Mouse (Mus musculus) liver, embryonic 14.5 days (tissue): ENCODE results near the gene Olfr69.
A peak's percentile ranks its signal among the peaks of the same experiment; 100 is the strongest.
"Not testable (repeated sequence)": the region's sequence is repeated elsewhere in the genome, so short reads cannot be mapped to it uniquely, and the experiment has no call there.

ENCODE experiments used
- CTCF ChIP-seq: IDR thresholded peaks from 2 replicates; pipeline ENCODE4 v1.5.1; 2016; ENCODE audit warnings: antibody characterized with exemption, low read depth, control low read depth
- EP300 ChIP-seq: IDR thresholded peaks from 2 replicates; pipeline ENCODE4 v1.6.1; 2016; ENCODE audit warnings: antibody characterized with exemption, low read depth

DNA sequence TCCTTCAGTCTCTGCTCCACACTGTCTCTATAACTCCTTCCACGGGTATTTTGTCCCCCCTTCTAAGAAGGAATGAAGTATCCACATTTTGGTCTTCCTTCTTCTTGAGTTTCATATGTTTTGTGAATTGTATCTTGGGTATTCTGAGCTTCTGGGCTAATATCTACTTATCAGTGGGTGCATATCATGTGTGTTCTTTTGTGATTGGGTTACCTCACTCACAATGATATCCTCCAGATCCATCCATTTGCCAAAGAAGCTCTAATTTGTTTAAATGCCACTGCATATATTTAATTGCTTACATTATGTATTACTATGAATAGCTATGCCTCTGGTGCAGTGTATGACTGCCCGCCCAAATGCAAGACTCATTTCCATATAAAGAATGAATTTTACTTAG, 36.7 kb upstream of the Olfr69 start:
- TF ChIP-seq CTCF, result not testable (repeated sequence)
- peak; percentile 65 for TF ChIP-seq EP300
